Mouse (Mus musculus): Measurements from ENCODE around the gene Psg21.
"Not testable (repeated sequence)": the region's sequence is repeated elsewhere in the genome, so short reads cannot be mapped to it uniquely, and the experiment has no call there.

Gene Psg21

DNA sequence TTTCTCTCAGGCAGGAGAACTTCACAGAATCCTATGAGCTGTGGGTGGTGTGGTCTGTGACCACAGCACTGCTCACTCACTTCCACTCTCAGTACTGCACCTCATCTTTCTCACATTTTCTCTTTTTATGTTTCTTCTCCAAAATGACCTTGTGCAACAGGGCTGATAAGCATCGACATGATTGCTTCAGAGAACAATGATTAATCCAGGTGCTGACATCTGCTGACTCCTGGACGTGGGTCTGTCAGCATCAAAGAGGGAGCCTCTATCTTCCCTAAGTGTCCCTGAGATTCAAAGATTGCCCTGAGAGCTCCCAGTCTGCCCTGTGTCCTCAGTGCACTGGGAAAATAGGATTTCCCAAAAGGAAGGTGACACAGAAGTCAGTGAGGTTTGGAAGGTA, at the start of gene Psg21:
Gene Psg21, minus strand, starts transcription at position 101 of the 400 bp plus-strand sequence.
- not testable (repeated sequence) for DNase-seq (ENCODE audit: low spot score)

DNA sequence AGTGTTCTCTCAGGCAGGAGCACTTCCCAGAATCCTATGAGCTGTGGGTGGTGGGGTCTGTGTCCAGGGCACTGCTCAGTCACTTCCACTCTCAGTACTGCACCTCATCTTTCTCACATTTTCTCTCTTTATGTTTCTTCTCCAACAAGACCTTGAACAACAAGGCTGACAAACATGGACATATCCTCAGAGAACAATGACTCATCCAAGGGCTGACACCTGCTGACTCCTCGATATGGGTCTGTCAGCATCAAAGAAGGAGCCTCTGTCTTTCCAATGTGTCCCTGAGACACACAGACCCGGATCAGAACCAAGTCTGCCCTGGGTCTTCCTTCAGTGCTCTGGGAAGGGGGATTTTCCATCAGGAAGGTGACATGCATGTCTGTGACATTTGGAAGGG, 29.6 kb upstream of the Psg21 start, which contains the start of gene Psg20:
Gene Psg20, minus strand, starts transcription at position 101 of the 400 bp plus-strand sequence.
- no peak for DNase-seq (ENCODE audit: low spot score)

DNA sequence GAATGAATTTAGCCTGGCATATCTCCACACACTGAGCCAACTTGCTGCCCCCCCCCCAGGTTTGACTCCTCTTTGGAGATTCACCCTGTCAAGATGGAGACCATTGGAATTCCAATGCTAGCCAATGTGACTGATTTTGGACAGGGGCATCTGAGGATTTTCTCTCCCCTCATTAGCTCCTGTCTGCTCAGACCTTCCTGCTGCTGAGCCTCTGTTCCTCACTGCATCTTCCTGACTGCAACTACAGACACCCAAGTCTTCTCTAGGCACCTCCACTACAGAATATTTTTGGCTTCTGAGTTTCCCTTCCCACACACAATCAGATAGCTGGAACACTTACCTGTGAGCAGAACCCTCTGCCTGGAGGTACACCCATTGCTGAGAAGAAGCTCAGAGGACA, 29.1 kb upstream of the Psg21 start:
- no peak for DNase-seq (ENCODE audit: low spot score)

DNA sequence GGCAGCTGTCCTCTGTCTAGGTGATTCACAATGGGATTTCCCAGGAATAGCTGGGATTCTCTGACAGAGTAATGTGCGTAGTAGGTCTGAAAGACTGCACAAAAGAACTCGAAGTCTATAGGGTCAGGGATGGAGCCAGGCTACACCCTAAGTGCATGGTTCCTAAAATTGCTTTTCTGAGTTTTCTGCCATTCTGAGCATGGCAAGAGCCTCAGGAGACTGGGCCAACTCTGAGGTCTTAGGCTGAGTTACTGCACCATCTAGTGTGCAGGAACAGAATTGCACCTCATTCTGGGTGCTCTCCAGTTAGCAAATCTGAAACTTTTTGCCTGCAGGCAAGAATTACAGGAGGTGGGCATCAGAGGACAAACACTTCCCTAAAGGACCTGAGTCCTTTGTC, 23.2 kb upstream of the Psg21 start:
- DNase-seq (ENCODE audit: low spot score): no peak

DNA sequence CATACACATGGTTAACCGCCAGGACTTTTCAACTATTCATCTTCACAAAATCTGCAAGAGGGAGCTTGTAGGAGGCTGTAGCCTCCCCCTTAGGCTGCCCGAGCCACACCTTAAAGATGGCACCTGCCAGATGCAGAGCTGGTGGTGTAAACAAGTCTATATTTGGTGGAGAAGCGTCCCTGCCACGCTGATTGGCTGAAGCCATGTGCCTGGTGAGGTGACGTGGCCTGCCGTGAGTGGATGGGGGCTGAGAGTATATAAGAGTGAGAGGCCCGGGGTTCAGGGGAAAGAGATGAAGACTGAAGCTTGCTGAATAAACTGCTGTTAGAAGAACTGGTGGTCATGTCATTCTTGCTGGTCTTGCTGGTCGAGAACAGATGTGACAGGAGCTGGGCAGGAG, 29.6 kb downstream of the Psg21 start:
- DNase-seq (ENCODE audit: low spot score): not testable (repeated sequence)

DNA sequence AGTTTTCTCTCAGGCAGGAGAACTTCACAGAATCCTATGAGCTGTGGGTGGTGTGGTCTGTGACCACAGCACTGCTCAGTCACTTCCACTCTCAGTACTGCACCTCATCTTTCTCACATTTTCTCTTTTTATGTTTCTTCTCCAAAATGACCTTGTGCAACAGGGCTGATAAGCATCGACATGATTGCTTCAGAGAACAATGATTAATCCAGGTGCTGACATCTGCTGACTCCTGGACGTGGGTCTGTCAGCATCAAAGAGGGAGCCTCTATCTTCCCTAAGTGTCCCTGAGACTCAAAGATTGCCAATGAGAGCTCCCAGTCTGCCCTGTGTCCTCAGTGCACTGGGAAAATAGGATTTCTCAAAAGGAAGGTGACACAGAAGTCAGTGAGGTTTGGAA, 40.1 kb downstream of the Psg21 start, which contains the start of gene Psg23:
Gene Psg23, minus strand, starts transcription at position 101 of the 400 bp plus-strand sequence.
- DNase-seq (ENCODE audit: low spot score): not testable (repeated sequence)
